Mouse (Mus musculus) cerebellum, adult 2 months (tissue): ENCODE data around the gene Mast4.

Experiments used
- CTCF ChIP-seq: fragments of 200-500 bp; IDR thresholded peaks from 2 replicates; pipeline ENCODE4 v1.5.1; 2011; ENCODE audit warnings: low read depth, mild to moderate bottlenecking, control low read depth, low read length, moderate library complexity, borderline replicate concordance; ENCODE audit not compliant: insufficient read depth
- POLR2A ChIP-seq: fragments of 200-500 bp; IDR thresholded peaks from 2 replicates; pipeline ENCODE4 v1.6.1; 2011; ENCODE audit warnings: low read length, control low read depth, borderline replicate concordance; ENCODE audit not compliant: insufficient read depth

DNA sequence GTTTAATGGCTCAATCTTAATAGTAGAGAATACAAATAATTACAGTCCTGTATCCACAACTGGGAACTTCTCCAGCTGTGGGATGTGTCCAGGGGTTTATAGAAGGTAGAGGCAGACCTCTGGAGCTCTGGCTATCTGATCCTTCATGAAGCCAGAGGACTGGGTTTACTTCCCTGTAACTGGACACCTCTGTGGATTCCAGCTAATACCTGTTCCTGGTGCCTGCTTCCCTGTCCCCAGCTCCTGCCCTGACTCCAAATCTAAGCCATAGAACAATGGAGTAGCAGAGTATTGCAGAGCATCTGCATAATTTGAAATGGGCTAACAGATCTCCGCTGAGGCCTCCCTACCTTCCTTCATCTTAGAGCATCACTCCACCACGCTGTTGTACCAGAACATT is 398.1 kb downstream of the Mast4 start:
- TF ChIP-seq POLR2A (no peak), CTCF (no peak)
